Mouse (Mus musculus) limb, embryonic 15.5 days (tissue): ENCODE results near the gene St6galnac3. TPM values are rescaled to one million over a fixed set of nuclear protein-coding genes. Genes with fewer than 3 reads are reported as not detected.

Experiments used
- ATAC-seq: fragments of 200-750 bp; cut with Nextera tagmentation; 2 replicates; pipeline ENCODE4 v1.8.0; 2017; ENCODE audit warnings: low read depth, moderate TSS enrichment; ENCODE audit not compliant: insufficient number of reproducible peaks, low FRiP score, low TSS enrichment
- H3K27ac ChIP-seq: fragments of 300-500 bp; sonication (generic); 2 replicates; pipeline ENCODE4 v1.5.1; 2015; ENCODE audit warnings: moderate library complexity, mild to moderate bottlenecking, inconsistent platforms
- H3K27me3 ChIP-seq: fragments of 300-500 bp; sonication (generic); 2 replicates; pipeline ENCODE4 v1.6.1; 2015; ENCODE audit warnings: inconsistent platforms
- H3K36me3 ChIP-seq: fragments of 300-500 bp; sonication (generic); 2 replicates; pipeline ENCODE4 v1.6.1; 2015; ENCODE audit warnings: inconsistent platforms
- H3K4me1 ChIP-seq: fragments of 300-500 bp; sonication (generic); 2 replicates; pipeline ENCODE4 v1.6.1; 2015; ENCODE audit warnings: inconsistent platforms
- H3K4me2 ChIP-seq: fragments of 300-500 bp; sonication (generic); 2 replicates; pipeline ENCODE4 v1.6.1; 2015; ENCODE audit warnings: mild to moderate bottlenecking, inconsistent platforms
- H3K4me3 ChIP-seq: fragments of 300-500 bp; sonication (generic); 2 replicates; pipeline ENCODE4 v1.5.1; 2015; ENCODE audit warnings: mild to moderate bottlenecking, inconsistent platforms
- H3K9ac ChIP-seq: fragments of 300-500 bp; sonication (generic); 2 replicates; pipeline ENCODE4 v1.6.1; 2015; ENCODE audit warnings: inconsistent platforms
- H3K9me3 ChIP-seq: fragments of 300-500 bp; sonication (generic); 2 replicates; pipeline ENCODE4 v1.6.1; 2016; ENCODE audit warnings: inconsistent platforms
- WGBS: fragments of 180-500 bp; shearing (Covaris S2); methylation state at CpG from one replicate; pipeline ENCODE4 v1.1.7; 2015; 5-methylcytosine and 5-hydroxymethylcytosine counted together
- polyA plus RNA-seq: library from polyadenylated mRNA; unstranded; fragments of >200 nt; fragmentation: Nextera tagmentation; extraction: Ambion mirVana; gene quantifications from 2 replicates; pipeline ENCODE4 v1.2.1, GENCODE M21; 2015

Gene St6galnac3
- polyA plus RNA-seq, 1 experiment from 2014 or later, result 33.5 TPM

DNA sequence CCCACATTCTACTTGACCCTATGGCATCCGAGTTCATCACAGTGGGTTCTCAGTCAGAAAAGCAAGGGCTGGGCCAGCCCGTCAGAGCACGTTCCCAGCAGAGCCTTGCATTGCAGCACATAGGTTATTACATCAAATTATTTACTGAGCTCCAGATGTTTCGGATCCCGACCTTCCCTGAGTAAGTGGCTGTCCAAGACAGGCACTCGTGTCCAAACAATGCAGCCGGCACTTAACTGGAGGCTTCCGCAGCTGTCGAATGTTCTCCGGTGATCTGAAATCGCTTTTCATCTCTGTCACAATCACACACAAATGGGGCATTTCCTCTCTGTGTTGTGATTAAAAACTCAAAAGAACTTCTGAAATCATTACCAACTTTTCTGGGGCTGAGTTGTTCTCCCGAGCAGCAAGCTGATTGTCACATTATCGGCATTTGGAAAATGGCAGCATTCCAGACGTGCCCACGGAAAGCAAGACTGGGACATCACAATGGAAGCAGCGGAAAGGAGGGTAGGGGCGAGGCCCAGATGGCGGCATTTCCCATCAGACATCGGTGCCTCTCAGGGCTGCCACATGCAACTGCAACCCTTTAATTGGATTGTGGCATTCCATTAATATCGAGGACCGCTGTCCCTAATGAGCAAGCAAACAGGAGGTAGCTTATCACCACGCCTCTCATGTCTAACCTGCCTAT, 428.5 kb downstream of the St6galnac3 start:
- Histone ChIP-seq H3K9ac (no peak overlapping the region), H3K27me3 (no peaks in the 10 kb centered on the region), H3K27ac (no peak overlapping the region), H3K4me1 (no peaks in the 10 kb centered on the region), H3K4me2 (no peak overlapping the region), H3K4me3 (no peak overlapping the region), H3K9me3 (no peaks in the 10 kb centered on the region), H3K36me3 (no peaks in the 10 kb centered on the region)
- no peak for ATAC-seq
- whole genome bisulfite sequencing, result 52% methylated on average over 22 of the region's 22 CpGs

DNA sequence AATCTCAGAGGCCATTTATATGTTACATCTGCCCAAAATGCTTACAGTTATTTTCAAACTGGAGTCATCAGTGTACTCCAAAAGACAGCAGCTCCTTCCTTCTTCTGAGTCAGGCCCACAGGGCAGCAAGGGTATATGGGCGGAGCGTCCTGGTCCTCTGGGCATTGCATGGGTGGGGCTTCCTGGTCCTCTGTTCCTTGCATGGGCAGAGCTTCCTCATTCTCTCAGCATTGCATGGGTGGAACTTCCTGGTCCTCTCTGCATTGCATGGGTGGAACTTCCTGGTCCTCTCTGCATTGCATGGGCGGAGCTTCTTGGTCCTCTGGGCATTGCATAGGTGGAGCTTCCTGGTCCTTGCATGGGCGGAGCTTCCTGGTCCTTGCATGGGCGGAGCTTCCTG, 432.1 kb downstream of the St6galnac3 start:
- no peaks in the 10 kb centered on the region for H3K36me3 ChIP-seq
- H3K27ac ChIP-seq, result no peak overlapping the region
- no peak overlapping the region for H3K9ac ChIP-seq
- WGBS, result 85% methylated on average over 5 of the region's 5 CpGs
- no peak for ATAC-seq
- no peak overlapping the region for H3K4me3 ChIP-seq
- H3K27me3 ChIP-seq, result no peaks in the 10 kb centered on the region
- no peaks in the 10 kb centered on the region for H3K9me3 ChIP-seq
- H3K4me1 ChIP-seq, result no peaks in the 10 kb centered on the region
- no peak overlapping the region for H3K4me2 ChIP-seq

DNA sequence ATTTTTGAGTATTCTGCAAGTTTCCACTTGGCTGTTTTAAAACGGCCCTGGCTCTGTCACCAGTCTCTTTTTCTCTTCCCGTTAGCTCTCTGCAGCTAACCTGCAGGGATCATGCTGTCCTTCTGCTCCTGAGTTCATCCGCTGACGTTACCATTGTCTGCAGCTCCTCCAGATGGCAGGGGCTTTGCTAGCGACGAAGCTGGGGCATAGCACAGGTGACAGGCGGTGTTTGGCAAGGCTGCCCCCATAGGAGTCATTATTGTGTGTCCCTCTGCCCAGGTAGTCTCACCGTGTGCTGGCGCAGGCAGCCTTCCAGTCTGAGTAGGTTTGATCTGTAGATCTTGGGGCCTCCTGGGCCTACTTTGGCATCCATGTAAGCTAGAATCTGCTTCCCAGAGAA, 432.6 kb downstream of the St6galnac3 start:
- no peak overlapping the region for H3K4me3 ChIP-seq

DNA sequence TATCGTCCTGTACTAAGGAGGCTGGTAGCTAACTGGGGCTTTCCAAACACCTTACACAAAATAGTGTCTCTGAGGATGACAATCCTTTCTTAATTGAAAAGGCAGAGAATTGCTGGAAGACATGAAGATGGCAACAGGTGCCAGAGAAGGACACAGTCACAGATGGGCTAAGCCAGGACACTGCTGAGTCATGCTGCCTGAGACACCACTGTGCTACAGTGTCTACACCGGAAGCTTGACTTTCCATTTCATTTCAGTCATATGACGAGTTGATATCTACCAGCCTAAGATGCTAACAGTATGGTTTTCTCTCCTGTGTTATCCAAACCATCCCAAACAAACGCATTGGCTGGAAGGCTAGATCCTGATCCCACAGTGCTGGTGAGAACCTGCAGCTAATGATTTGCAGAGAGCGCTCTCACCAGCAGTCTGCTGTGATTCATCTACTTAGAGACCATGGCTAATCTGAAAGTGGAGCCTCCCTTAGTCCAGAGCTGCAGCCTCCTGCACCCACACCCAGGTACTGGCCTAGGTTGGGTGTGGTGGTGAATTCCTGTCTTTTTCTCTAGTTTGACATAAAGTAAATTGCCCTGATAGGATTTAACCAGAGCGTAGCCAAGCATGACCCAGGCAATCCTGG, 433.4 kb downstream of the St6galnac3 start:
- Histone ChIP-seq H3K27me3 (no peaks in the 10 kb centered on the region), H3K36me3 (no peaks in the 10 kb centered on the region), H3K4me3 (no peak overlapping the region), H3K4me1 (no peaks in the 10 kb centered on the region), H3K27ac (no peak overlapping the region), H3K4me2 (no peak overlapping the region), H3K9me3 (no peaks in the 10 kb centered on the region), H3K9ac (no peak overlapping the region)
- 91% methylated on average over 6 of the region's 6 CpGs for whole genome bisulfite sequencing
- ATAC-seq, result no peak

More for the DNA sequence above, 432.6 kb downstream of the St6galnac3 start:
- Histone ChIP-seq H3K9me3 (no peaks in the 10 kb centered on the region), H3K4me1 (no peaks in the 10 kb centered on the region), H3K9ac (no peak overlapping the region), H3K36me3 (no peaks in the 10 kb centered on the region), H3K27ac (no peak overlapping the region), H3K4me2 (no peak overlapping the region), H3K27me3 (no peaks in the 10 kb centered on the region)
- 83% methylated on average over 9 of the region's 9 CpGs for WGBS
- no peak for ATAC-seq

DNA sequence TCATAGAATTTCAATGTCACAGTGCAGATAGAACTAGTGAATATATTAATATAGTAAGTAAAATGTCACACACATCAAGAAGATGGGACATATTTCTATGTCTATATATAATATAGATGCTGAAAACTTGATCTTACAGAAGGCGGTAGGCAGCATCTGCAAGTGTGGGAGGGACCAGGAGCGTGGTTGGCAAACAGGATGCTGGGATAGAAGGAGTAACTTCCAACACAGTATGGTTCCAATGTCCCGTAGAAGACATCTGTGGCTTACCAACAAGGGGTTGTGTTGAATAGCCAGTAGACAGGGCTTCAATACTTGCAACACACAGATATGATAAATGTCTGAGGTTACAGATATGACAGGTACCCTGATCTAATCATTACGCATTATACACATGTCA, 435.0 kb downstream of the St6galnac3 start:
- Histone ChIP-seq H3K27ac (no peak overlapping the region), H3K9ac (no peak overlapping the region)
- 90% methylated on average over 4 of the region's 4 CpGs for WGBS

DNA sequence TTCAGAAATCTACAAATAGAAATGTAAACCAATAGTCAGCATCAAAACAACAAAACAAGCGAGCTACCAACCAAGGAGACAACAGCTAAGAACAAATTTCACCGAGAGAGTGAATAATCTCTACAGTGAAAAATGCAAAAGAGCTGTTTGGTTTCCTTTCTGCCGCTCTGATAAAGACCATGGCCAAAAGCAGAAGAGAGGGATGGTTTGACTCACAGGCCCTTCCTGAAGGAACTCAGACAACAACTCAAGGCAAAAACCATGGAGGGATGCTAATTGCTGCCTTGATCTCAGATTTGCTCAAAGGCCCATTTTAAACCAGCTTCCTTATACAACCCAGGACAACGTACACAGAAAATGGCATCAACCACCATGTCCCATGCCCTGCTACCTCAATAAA, 437.4 kb downstream of the St6galnac3 start:
- Histone ChIP-seq H3K9me3 (no peaks in the 10 kb centered on the region), H3K27ac (no peak overlapping the region), H3K9ac (no peak overlapping the region), H3K36me3 (no peaks in the 10 kb centered on the region), H3K4me3 (no peak overlapping the region), H3K4me1 (no peaks in the 10 kb centered on the region), H3K4me2 (no peak overlapping the region), H3K27me3 (no peaks in the 10 kb centered on the region)
- ATAC-seq, result no peak
- WGBS, result 93% methylated on average over 4 of the region's 4 CpGs

More for the DNA sequence above, 435.0 kb downstream of the St6galnac3 start:
- Histone ChIP-seq H3K9me3 (no peaks in the 10 kb centered on the region), H3K36me3 (no peaks in the 10 kb centered on the region), H3K4me3 (no peak overlapping the region), H3K4me1 (no peaks in the 10 kb centered on the region), H3K27me3 (no peaks in the 10 kb centered on the region), H3K4me2 (no peak overlapping the region)
- ATAC-seq, result no peak

DNA sequence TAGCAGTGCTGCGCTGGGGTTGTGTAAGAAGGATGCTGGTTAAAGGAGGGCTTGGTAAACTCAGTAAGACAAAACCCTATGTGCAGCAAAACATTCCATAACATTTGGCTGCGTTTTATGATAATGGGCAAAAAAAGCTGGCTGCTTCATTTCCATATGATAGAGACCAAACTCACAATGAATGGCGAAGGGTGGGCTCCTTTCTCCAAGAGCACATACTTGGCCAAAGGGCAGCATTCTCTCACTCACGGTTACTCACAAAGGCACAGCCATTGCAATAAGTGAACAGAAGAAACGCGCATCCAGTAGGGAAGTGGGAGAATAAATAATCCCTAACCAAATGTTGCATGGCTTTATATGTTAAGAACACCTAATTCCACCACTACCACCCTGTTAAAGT, 437.9 kb downstream of the St6galnac3 start:
- H3K36me3 ChIP-seq, result no peaks in the 10 kb centered on the region
- H3K9me3 ChIP-seq, result no peaks in the 10 kb centered on the region
- 95% methylated on average over 6 of the region's 6 CpGs for WGBS
- H3K4me3 ChIP-seq, result no peak overlapping the region
- H3K27me3 ChIP-seq, result no peaks in the 10 kb centered on the region
- ATAC-seq, result no peak
- H3K4me1 ChIP-seq, result no peaks in the 10 kb centered on the region
- no peak overlapping the region for H3K4me2 ChIP-seq
- no peak overlapping the region for H3K9ac ChIP-seq
- no peak overlapping the region for H3K27ac ChIP-seq

DNA sequence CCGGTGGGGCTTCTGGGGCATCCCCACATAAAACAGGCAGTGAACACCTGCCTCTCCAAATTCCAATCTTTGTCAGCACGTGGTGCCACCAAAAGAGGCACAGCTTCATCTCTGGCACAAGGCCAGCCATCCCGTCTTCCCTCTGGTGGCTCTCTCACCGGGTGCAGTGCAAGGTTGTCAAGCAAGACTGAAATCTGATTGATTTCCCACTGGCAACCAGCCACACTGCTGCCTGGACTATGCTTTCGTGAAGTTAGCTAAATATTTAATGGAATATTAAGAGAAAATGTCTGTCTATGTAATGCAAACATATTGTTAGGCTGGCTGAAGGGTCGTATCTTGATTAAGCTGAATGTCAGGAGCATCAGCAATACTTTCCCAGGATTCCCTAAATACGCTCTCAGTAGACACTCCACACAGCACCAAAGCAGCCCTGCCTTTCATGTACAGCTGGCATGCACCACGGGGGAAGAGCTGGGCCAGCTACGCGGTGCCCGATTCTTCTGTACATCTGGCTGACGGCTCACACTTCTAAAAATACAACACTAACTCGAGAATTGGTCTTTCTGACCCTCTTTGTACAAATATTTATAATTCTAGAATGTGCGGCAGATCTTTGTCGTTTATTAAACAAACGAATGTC, 442.7 kb downstream of the St6galnac3 start:
- Histone ChIP-seq H3K4me2 (no peak overlapping the region), H3K9ac (no peak overlapping the region), H3K27me3 (no peaks in the 10 kb centered on the region), H3K9me3 (no peaks in the 10 kb centered on the region), H3K4me3 (no peak overlapping the region), H3K4me1 (peaks cover 8% of the 10 kb centered on the region), H3K27ac (no peak overlapping the region), H3K36me3 (no peaks in the 10 kb centered on the region)
- no peak for ATAC-seq
- WGBS, result 67% methylated on average over 16 of the region's 16 CpGs

DNA sequence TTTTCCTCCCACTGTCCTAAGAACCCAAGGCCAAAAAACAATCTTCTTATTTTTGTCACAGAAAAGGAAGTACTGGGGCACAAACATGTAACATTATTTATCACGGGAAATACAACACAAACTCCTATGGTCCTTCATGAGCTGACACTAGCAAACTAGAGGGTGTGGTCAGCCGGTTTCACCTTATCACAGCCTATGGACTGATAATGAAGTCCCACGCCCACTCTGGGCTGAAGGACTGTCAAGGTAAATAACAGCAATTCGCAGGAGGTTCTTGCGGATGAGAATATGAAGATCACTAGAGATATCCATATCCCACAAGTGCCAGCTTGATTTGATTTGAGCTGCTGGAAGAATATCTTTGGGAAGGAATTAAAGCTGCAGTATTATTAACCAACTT, 446.7 kb downstream of the St6galnac3 start:
- Histone ChIP-seq H3K4me3 (no peak overlapping the region), H3K27me3 (no peaks in the 10 kb centered on the region), H3K36me3 (no peaks in the 10 kb centered on the region), H3K27ac (no peak overlapping the region), H3K9me3 (no peaks in the 10 kb centered on the region), H3K4me2 (no peak overlapping the region), H3K4me1 (peaks cover 21% of the 10 kb centered on the region), H3K9ac (no peak overlapping the region)
- ATAC-seq, result no peak
- WGBS, result 82% methylated on average over 5 of the region's 5 CpGs

DNA sequence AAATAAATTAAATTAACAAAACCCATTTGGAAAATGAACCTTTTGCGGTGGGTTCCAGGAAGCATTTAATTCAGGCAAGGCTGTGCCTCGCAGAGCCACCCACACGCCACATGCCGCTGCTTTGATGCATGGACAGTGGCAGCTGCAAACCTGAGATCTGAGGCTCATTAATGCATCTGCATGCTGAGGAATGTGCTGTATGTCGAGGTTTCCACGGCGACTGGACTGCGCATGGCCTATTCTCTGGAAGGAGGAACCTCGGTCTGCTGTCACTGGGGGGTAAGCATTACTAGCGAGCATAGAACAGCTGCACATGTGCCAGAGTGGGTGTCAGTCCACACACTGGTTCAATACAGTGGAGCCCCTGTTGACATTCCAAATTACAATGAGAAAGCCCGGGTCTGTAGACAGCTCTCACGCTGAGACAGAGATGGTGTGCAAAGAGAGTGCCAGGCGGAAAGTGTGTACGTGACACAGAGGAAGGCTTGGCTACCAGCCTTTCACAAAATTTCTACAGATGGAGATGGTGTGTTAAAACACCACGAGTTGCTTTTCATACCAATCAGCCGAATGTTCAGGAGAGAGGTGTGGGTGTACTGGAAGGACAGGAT, 447.5 kb downstream of the St6galnac3 start:
- Histone ChIP-seq H3K9ac (no peak overlapping the region), H3K4me1 (peaks cover 21% of the 10 kb centered on the region), H3K27me3 (no peaks in the 10 kb centered on the region), H3K27ac (no peak overlapping the region), H3K36me3 (no peaks in the 10 kb centered on the region), H3K9me3 (no peaks in the 10 kb centered on the region), H3K4me3 (no peak overlapping the region), H3K4me2 (no peak overlapping the region)
- peak; percentile 67; the same call in 1 of the 2 replicates for ATAC-seq
- WGBS, result 18% methylated on average over 16 of the region's 16 CpGs

DNA sequence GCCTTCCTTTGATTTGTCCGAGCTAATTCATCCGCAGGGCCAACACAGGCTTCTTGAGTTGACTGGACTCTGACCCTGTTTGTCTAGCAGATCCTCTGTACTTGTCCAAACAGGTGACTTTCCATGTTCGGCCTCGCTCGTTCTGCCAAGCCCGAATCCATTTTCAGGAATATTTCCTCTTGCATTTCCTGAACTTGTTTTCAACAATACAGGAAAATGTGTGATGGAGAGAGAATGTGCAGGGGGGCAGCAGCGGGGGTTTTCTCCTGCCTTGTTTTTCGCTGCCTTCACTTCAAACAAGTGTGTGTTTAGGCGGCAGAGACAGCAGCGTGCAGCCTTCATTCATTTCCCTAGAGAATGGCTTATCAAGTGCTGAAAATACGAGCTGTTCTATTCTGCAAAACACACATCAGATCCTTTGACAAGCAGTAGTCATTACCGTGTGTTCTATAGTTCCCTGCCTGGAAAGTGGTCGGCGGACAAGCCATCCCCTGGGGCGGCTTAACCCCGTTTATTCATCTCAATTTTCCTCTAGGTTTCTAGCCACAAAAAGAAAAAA, 448.1 kb downstream of the St6galnac3 start:
- Histone ChIP-seq H3K9ac (no peak overlapping the region), H3K4me2 (no peak overlapping the region), H3K27ac (no peak overlapping the region), H3K4me1 (peaks cover 21% of the 10 kb centered on the region), H3K4me3 (no peak overlapping the region), H3K36me3 (no peaks in the 10 kb centered on the region), H3K27me3 (no peaks in the 10 kb centered on the region), H3K9me3 (no peaks in the 10 kb centered on the region)
- 31% methylated on average over 16 of the region's 16 CpGs for WGBS
- no peak for ATAC-seq
